Mouse (Mus musculus) lung, embryonic 16.5 days (tissue): ENCODE measurements around the gene Tmem247. TPM values are rescaled to one million over a fixed set of nuclear protein-coding genes. Genes with fewer than 3 reads are reported as not detected.

ENCODE experiments used
- ATAC-seq: fragments of 200-750 bp; cut with Nextera tagmentation; 2 replicates; pipeline ENCODE4 v1.8.0; 2017; ENCODE audit warnings: low read depth, mild to moderate bottlenecking, moderate library complexity
- H3K27ac ChIP-seq: fragments of 300-500 bp; sonication (generic); 2 replicates; pipeline ENCODE4 v1.5.1; 2014; ENCODE audit warnings: mild to moderate bottlenecking, control low read depth, low read length
- H3K27me3 ChIP-seq: fragments of 300-500 bp; sonication (generic); 2 replicates; pipeline ENCODE4 v1.6.1; 2014; ENCODE audit warnings: low read depth, low read length, mixed read lengths; ENCODE audit not compliant: control insufficient read depth, insufficient read depth
- H3K36me3 ChIP-seq: fragments of 300-500 bp; sonication (generic); 2 replicates; pipeline ENCODE4 v1.6.1; 2014; ENCODE audit warnings: low read length; ENCODE audit not compliant: control insufficient read depth, insufficient read depth
- H3K4me1 ChIP-seq: fragments of 300-500 bp; sonication (generic); replicated peaks from 2 replicates; pipeline ENCODE4 v1.6.1; 2014; ENCODE audit warnings: low read length, mixed read lengths; ENCODE audit not compliant: control insufficient read depth, insufficient read depth
- H3K4me2 ChIP-seq: fragments of 300-500 bp; sonication (generic); 2 replicates; pipeline ENCODE4 v1.6.1; 2014; ENCODE audit warnings: low read depth, low read length, control low read depth
- H3K4me3 ChIP-seq: fragments of 300-500 bp; sonication (generic); 2 replicates; pipeline ENCODE4 v1.5.1; 2014; ENCODE audit warnings: mild to moderate bottlenecking, low read length, control low read depth
- H3K9ac ChIP-seq: fragments of 300-500 bp; sonication (generic); 2 replicates; pipeline ENCODE4 v1.6.1; 2014; ENCODE audit warnings: low read length, control low read depth
- H3K9me3 ChIP-seq: fragments of 300-500 bp; sonication (generic); 2 replicates; pipeline ENCODE4 v1.6.1; 2016; ENCODE audit warnings: low read length; ENCODE audit not compliant: control insufficient read depth
- WGBS: fragments of 180-500 bp; shearing (Covaris S2); extraction: QIAGEN DNeasy Blood & Tissue Kit; methylation state at CpG from one replicate; pipeline ENCODE4 v1.1.7; 2014; 5-methylcytosine and 5-hydroxymethylcytosine counted together
- polyA plus RNA-seq: library from polyadenylated mRNA; unstranded; fragments of >200 nt; fragmentation: Nextera tagmentation; extraction: Ambion mirVana; gene quantifications from 2 replicates; pipeline ENCODE4 v1.2.1, GENCODE M21; 2015

Tmem247 gene
- not detected in 2 replicates for polyA plus RNA-seq

DNA sequence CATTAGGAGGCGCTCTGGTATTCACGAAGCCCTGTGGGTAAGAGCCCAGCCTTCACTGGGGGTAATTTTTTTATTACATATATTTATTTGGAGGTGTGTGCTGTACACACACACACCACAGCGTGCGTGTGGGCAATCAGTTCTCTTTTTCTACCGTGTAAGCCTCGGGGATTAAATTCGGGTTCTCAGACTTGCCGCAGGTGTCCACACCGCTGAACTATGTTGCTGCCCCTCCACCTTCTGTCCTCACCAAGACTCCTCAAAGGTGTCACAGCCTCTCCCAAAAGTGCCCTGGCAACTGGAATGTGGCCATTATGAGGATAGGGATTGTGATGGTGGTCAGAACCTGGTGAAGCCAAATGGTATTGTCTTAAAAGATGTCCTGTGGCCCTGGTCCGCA lies at the start of gene Tmem247:
TSS of gene Tmem247 (plus strand) at position 301 of the 400 bp plus-strand sequence.
- WGBS: 87% methylated on average over 10 of the region's 10 CpGs
- H3K9me3 ChIP-seq: peaks cover 3% of the 10 kb centered on the region; the same call in 1 of the 2 replicates
- ATAC-seq: no peak
- H3K9ac ChIP-seq: no peak within 1 kb of the TSS
- H3K4me1 ChIP-seq: no peaks in the 10 kb centered on the region
- H3K4me3 ChIP-seq: no peak within 1 kb of the TSS
- no peak within 1 kb of the TSS for H3K27ac ChIP-seq
- H3K4me2 ChIP-seq: no peak within 1 kb of the TSS
- H3K27me3 ChIP-seq: no peaks in the 10 kb centered on the region
- no peaks in the 10 kb centered on the region for H3K36me3 ChIP-seq

- Histone ChIP-seq H3K27me3 (no peaks in the 10 kb centered on the region), H3K27ac (no peak overlapping the region), H3K4me2 (no peak overlapping the region), H3K4me3 (no peak overlapping the region), H3K9me3 (no peaks in the 10 kb centered on the region), H3K9ac (no peak overlapping the region), H3K36me3 (no peaks in the 10 kb centered on the region), H3K4me1 (no peaks in the 10 kb centered on the region)
- ATAC-seq: no peak
- 84% methylated on average over 8 of the region's 8 CpGs for WGBS
Observed at GRCm38 (mm10) chr17:86870586-86870985, 46.6 kb upstream of the Tmem247 start.

DNA sequence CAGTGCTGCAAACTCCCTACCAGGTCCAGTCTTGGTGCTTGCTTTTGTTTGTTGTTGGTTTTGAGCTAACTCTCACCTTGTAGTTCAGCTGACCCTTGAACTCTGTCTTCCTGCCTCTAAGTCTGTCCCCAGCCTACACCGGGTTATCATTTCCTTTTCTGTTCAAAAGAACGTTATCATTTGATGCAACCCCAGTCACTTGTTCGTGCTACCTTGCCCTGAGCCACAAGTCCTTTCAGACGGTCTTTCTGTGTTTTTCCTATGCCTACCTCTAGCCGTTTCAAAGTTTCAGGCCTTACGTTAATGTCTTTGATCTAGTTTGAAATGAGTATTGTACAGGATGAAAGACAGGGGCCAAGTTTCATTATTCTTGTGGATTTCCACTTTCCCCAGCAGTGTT lies 44.5 kb upstream of the Tmem247 start:
- WGBS: 54% methylated on average over 6 of the region's 6 CpGs
- Histone ChIP-seq H3K27ac (no peak overlapping the region), H3K9ac (no peak overlapping the region), H3K9me3 (no peaks in the 10 kb centered on the region), H3K4me1 (no peaks in the 10 kb centered on the region), H3K27me3 (no peaks in the 10 kb centered on the region), H3K4me3 (no peak overlapping the region), H3K36me3 (no peaks in the 10 kb centered on the region), H3K4me2 (no peak overlapping the region)
- no peak for ATAC-seq

GRCm38 (mm10) chr17:86876940-86877339 lies 40.2 kb upstream of the Tmem247 start:
- no peak overlapping the region for H3K4me2 ChIP-seq
- H3K27ac ChIP-seq: no peak overlapping the region
- no peak overlapping the region for H3K9ac ChIP-seq
- H3K4me3 ChIP-seq: no peak overlapping the region
- no peaks in the 10 kb centered on the region for H3K9me3 ChIP-seq
- no peak for ATAC-seq
- H3K4me1 ChIP-seq: no peaks in the 10 kb centered on the region
- H3K27me3 ChIP-seq: no peaks in the 10 kb centered on the region
- H3K36me3 ChIP-seq: no peaks in the 10 kb centered on the region
- WGBS: 76% methylated on average over 9 of the region's 9 CpGs

- H3K27ac ChIP-seq: no peak overlapping the region
- H3K27me3 ChIP-seq: no peaks in the 10 kb centered on the region
- WGBS: 47% methylated on average over 2 of the region's 2 CpGs
- H3K9me3 ChIP-seq: no peaks in the 10 kb centered on the region
- H3K9ac ChIP-seq: no peak overlapping the region
- H3K4me2 ChIP-seq: no peak overlapping the region
- ATAC-seq: no peak
- no peaks in the 10 kb centered on the region for H3K4me1 ChIP-seq
- no peak overlapping the region for H3K4me3 ChIP-seq
- H3K36me3 ChIP-seq: no peaks in the 10 kb centered on the region
Observed at GRCm38 (mm10) chr17:86877747-86878146, 39.4 kb upstream of the Tmem247 start.

DNA sequence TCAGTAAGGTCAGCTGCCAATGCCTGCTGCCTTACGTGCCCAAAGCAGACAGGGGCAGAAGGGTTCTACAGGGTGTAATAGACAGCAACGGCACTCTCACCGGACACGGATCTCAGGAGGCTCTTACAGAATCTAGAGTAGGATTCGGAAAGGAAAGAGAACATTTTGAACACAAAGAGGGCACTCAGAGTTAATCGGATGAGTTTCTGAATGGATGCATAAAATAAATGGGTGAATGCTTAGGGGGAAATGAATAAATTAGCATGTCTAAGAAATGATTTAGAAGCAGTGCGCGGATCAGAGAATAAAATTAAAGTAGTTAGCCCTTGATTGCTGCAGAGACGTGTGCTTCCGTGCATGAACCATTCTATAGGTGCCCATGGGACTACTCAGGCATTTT lies 37.1 kb upstream of the Tmem247 start:
- ATAC-seq: no peak
- Histone ChIP-seq H3K4me2 (no peak overlapping the region), H3K27me3 (no peaks in the 10 kb centered on the region), H3K27ac (no peak overlapping the region), H3K9me3 (no peaks in the 10 kb centered on the region), H3K9ac (no peak overlapping the region), H3K4me1 (no peaks in the 10 kb centered on the region), H3K4me3 (no peak overlapping the region), H3K36me3 (no peaks in the 10 kb centered on the region)
- WGBS: 85% methylated on average over 10 of the region's 10 CpGs

DNA sequence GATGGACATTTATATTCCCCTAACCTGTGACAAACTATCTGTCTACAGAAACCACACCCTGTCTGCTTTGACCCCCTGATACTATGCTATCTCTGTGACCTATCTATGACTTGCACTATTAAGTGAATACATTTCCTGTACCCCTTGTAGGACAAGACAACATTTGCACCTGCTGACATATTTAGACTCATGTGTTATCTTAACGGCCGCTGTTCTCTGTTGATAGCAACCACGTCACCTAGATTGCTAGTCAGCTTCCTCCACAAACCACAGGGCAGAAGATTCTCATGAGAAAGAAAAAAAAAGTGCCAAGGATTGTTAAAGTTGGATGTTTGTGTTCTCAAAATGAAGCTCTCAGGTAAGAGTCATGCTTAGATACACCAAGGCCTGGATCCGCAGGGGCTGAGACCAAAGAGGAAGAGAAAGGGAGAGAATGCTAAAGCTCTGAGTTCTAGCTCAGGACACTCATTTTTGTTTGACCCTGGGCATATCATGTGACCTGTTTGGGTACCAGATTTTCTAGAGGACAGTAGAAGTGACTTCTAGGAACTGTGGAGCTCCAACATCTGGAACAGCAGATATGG lies 36.6 kb upstream of the Tmem247 start:
- H3K27ac ChIP-seq: no peak overlapping the region
- no peak for ATAC-seq

GRCm38 (mm10) chr17:86895191-86895590 lies 22.0 kb upstream of the Tmem247 start:
- Histone ChIP-seq H3K27ac (no peak overlapping the region), H3K9me3 (no peaks in the 10 kb centered on the region), H3K4me3 (no peak overlapping the region), H3K36me3 (no peaks in the 10 kb centered on the region), H3K4me1 (no peaks in the 10 kb centered on the region), H3K4me2 (no peak overlapping the region), H3K27me3 (no peaks in the 10 kb centered on the region), H3K9ac (no peak overlapping the region)
- 83% methylated on average over 4 of the region's 4 CpGs for WGBS
- no peak for ATAC-seq

More for the DNA sequence above, 36.6 kb upstream of the Tmem247 start:
- Histone ChIP-seq H3K9ac (no peak overlapping the region), H3K36me3 (no peaks in the 10 kb centered on the region), H3K27me3 (no peaks in the 10 kb centered on the region), H3K4me1 (no peaks in the 10 kb centered on the region), H3K4me3 (no peak overlapping the region), H3K9me3 (no peaks in the 10 kb centered on the region), H3K4me2 (no peak overlapping the region)
- WGBS: 63% methylated on average over 4 of the region's 4 CpGs

GRCm38 (mm10) chr17:86897486-86898165 lies 19.5 kb upstream of the Tmem247 start:
- Histone ChIP-seq H3K27ac (no peak overlapping the region), H3K4me2 (no peak overlapping the region), H3K9ac (no peak overlapping the region), H3K36me3 (no peaks in the 10 kb centered on the region), H3K4me1 (no peaks in the 10 kb centered on the region), H3K4me3 (no peak overlapping the region), H3K27me3 (no peaks in the 10 kb centered on the region), H3K9me3 (no peaks in the 10 kb centered on the region)
- ATAC-seq: no peak
- 91% methylated on average over 6 of the region's 6 CpGs for WGBS
